Mouse (Mus musculus): ENCODE measurements around the gene Ptprm.

DNA sequence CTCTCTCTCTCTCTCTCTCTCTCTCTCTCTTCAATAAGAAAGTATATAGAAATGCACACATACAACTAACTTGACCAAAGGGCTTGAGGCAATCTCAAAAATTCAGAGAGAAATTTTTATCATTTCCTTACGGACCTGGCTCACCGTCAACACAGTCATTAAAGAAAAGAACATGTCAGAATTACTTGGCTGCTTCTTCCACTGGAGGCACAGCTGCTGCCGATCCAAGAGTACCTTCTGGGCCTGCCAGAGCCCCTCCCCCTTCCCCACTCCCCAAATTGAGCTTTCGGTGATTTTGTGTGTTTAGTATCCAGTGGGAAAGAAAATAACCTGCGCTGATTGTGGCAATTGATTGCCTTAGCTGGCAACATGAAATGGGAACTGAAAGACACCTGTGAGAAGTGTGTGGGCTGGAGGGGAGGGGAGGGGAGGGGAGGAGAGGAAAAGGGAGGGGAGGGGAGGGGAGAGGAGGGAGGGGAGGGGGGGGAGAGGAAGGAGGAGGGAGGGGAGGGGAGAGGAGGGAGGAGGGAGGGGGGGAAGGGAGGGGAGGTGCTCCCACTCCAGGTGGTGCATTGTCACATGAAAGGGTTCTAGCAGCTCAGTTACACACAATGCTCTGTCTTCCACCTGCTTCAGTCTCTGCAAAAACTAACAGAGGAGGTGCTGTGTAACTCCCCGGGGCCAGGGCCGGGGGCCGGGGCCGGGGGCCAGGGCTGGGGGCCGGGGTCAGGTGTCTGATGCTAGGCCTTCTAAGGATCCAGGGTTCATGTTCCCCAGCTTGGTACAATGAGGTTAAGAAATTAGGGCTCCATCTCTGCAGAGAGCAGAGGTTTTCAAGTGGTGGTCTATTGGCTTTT, 552.2 kb downstream of the Ptprm start:
- TF ChIP-seq CTCF (IDR thresholded peaks at IDR 0.05; ENCODE audit: borderline replicate concordance, control insufficient read depth, extremely low read depth, insufficient read depth, low read length, poor library complexity) (no peak), POLR2A (IDR thresholded peaks at IDR 0.05; ENCODE audit: control insufficient read depth, extremely low read depth, insufficient read depth, low read length, poor library complexity) (no peak)

All from thymus, adult 2 months (tissue).